Mouse (Mus musculus) WW6 (cell line): ENCODE measurements around the gene Disp3.

Experiments
- DNase-seq: peaks from one replicate; pipeline ENCODE4 v3.0.0-alpha.2; 2013; ENCODE audit warnings: low read depth, low spot score

Gene Disp3

DNA sequence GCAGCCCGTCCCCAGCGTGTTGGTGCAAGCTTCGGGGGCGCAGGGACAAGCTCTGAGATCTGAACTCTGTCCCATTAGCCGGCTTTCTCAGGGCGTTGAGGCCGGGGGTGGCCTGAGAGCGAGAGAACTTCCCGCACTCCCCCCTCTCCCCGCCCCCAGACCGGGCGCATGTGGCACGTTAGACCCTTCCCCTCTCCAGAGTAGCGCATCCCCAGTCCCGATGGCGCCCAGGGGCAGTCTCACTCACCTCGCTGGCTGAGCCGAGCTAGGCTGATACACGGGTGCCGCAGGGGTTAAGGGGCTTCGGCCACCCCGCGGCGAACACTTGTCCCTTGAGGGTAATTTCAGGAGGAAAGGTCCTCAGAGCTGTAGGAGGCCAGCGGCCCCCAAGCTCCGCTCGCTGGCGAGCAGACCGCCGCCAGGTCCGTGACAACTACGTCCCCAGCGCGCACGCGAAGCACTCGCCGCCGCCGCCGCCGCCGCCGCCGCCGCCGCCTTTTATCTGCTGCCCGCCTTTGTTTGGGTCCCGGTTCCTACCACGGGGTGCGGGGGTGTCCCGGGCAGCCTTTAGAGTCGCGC is at the start of gene Disp3:
TSS of gene Disp3 (minus strand) at position 490 of the 579 bp plus-strand sequence.
- peak; percentile 20 for DNase-seq

DNA sequence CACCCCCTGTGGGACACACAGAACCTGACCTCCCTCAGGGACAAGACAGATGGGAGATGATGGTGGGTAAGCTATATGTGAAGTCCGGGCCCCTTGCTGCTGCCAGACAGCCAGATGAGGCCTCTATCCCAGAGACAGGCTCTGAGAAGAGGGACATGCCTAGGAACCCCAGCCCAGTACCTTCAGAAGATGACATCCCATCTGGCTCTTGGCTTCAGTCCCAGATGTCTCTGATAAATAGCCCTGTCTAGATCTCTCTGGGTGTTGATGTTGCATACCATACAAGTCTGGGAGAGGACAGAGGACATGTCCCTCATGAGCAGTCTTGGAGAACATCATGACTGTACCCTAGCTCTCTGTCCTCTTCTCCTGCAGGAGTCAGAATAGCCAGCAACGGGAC is 42.5 kb upstream of the Disp3 start:
- no peak for DNase-seq

DNA sequence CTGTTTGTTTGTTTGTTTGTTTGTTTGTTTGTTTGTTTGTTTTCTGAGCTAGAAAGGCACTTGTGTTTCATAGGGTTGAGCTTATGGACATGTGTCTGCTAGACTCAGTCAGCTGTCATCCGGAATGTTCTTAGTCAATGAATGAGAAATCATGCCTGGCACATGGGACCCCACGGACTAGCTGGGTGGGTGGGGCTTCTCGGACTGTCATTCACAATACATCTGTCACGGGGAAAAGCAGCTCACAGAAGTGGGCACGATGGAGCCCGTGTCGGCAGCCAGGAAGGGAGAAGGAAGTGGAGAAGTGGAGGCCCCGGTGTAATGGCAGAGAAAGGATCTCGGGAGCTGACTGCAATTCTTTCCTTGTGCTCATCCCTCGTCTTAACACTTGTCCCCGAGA is 41.7 kb upstream of the Disp3 start:
- DNase-seq, result no peak

DNA sequence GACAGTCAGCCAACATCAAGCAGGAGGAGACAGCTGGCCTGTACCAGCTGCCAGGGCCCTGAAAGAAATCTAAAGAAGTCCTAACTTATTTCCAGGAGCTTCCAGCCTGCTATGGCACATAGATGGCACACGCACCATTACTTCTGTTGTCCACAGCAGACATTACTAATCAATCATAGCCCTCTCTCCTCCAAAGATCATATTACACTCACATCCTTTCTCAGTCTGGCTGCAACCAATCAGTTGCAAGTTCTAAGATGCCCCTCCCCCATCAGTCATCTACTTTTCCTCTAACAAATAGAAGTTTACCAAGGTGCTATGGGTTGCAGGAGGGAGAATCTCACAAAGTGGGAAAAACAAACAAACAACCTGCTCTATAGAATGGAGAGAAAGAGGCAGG is 40.5 kb upstream of the Disp3 start:
- no peak for DNase-seq

DNA sequence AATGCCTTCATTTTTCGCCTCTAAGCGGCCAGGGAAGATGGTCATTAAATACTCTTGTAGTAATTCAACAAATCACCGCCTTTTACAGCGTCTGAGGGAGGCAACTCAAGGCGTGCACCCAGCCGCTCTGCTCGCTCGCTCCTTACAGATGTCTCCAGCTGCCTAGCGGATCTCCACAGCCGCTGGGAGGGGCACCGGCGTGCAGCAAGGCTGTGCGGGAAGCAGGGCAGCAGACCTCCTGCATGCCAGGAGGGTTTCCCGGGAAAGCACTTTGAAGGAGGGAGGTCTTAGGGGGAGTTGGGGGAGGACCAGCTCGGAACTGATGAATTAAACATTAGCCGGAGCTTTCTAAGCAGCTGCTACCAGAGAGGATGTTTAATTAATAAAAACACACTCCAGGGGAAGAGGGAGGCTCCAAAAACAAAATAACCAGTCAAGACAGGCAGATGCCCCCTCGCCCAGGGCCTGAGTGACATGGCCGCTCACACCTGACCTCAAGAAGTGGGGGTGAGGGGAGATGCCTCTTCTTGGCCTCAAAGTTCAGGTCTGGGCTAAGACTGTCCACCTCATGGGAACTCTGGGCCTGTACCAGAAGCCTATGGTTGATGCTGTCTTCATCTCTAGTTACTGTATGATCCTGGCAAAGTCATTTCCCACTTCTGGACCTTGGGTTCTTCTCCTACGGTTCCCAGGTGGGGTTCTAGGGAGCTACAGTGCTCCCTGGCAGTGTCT is 39.7 kb upstream of the Disp3 start:
- no peak for DNase-seq

DNA sequence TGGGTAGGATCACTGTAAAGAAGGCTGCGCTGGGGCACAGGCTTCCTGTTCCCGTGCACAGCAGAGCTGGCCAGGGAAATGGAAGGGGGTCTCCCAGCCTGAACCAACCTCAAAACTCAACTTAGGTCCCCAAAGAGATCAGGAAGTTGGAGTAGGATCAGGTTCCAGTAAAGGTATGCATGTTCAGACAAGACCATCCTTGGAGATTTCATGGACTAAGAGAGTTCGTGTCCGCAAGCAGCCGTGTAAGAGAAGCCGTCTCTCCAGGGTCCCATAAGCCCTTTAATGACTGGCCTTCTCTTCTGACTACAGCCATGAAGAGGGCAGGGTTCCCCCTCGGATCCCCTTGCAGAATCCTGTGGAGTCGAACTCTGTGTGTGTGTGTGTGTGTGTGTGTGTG is 39.0 kb upstream of the Disp3 start:
- DNase-seq, result no peak

DNA sequence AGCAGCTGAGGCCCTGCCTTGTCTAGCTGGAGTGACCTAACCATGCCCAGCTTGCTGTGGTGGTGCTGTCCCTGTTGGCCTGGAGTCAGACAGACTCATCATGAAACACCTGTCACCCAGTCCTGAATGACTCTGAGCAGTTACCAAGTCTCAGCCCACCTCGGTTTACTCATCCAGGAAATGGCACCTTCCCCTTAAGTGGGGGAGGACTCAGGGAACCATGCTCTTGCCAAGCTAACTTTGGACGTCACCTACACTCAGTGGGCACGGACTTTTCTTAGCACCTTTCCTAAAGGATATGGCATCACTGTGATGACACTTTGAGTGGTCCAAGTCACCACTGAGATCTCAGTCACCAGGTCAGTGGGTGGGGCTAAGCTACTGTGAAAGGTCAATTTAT is 38.2 kb upstream of the Disp3 start:
- no peak for DNase-seq

DNA sequence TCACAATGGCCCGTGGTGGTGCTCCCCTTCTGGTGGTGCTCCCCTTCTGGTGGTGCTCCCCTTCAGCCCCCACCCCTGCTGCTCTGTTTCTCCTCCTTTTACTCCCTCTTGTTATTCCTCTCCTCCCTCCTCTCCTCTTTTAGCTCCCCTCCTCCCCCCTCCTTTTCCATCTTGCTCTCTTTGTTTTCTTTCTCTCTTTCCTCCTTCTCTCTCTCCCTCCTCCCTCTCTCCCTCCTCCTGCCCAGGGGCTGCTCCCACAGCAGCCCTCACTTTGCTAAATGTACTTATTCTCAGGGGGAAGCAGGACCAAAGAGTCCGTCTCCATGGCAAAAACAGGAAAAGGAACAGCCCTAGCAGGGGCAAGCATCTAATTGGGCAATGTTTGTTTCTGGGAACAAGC is 37.3 kb upstream of the Disp3 start:
- DNase-seq, result no peak

DNA sequence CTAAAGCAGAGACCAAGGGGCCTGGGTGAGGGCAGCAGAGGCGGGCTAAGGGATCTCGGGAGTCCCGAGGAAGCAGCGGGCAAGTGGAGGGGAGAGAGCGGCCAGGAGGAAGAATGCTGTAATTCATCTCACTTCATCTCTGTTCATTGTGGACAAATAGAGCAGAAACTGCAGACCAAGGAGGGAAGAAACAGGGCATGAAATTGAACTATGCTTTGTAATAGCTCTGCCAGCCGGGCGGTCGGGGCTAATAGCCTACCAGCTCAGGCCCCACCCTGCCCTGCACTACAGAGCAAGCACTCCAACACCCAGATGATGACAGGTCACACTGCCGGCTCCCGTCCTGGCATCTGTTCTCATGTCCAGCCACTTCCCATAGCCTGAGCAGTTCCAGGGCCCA is 34.4 kb upstream of the Disp3 start:
- no peak for DNase-seq

DNA sequence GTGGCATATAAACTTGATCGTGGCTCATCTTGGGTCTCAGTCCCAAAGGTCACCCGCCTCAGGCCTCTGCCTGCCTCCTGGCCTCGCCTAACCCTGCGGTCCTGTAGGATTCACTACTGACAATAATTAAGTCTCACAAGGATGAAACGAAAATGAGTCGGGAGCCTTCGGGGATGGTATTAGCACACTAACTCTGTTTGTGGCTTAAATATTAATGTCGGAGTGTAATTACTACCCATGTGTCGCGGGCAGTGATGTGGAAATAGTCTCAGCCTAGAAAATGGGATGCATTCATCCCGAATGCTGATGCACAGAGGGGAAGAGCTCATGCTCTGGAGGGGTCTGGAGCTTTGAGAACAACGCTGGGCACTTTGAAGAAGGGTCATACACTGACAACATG is 31.6 kb upstream of the Disp3 start:
- no peak for DNase-seq

DNA sequence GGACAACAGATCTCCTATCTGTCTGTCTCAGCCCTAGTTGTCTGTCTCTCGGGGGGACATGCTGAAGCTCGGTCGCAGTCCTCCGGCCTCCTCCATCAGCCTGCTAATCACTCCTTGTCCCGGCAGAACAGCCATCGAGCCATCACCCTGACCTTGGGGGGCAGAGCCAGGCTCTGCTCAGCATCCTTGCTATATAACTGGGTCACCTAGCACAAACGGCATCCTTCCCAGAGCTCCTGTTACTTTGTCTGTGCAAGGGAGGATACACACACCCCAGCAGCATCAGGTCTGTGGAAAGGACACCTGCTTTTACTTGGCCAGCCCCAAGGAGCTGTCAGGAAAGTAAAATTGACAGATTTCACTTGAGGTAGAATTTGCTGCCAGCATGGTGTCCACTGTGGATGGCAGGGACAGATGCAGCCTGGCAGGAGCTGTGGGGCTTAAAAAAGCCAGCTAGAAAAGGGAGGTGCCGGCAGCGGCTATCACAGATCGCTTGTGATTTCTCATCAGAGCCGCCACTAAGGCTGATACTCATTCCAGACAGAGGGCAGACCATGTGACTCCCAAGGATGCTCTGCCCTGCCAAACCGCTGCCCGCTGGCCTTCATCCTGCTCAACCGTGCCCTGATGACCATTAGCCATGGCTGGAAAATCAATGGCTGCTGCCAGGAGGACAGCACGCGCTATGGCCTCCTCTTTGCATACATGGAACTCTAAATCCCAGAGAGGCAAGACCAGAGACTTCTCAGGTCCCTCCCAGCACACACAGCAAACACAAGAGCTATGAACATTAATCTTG is 27.8 kb upstream of the Disp3 start:
- no peak for DNase-seq

DNA sequence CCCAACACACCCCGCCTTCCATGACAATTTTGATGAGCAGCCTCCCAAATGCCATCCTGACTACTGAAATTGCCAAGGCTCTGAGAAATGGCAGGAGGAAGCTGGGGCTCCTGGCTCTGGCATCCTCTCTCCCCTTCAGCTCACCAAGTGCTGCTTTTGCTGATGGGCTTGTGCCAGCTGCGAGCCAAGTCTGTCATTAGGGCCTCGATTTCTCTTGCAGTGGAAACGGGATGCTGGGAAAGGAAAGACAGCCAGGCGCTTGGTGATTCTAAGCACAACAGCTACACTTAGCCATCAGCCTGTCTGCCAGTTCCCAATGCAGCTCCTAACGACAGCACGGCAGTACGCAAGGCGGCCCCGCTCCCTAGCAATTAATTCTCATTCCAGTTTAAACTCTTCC is 26.6 kb upstream of the Disp3 start:
- DNase-seq, result no peak

DNA sequence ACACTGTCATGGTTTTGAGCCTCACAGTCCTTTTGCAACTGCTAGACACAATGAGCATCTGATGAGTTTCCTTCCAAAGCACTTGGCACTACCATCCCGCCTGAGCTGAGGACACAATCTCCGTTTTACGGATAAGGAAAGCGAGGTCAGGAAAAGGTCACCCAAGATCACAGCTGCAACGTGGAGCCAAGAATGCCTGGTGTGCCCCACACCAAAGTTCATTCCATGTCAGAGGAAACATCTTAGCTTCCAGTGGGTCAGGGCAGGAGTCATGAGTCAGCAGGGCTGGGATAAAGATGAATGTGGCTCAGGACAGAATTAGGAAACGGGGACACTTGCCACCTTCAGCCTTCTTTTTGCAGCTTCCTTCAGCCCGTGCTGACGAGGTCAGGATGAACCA is 25.8 kb upstream of the Disp3 start:
- no peak for DNase-seq

DNA sequence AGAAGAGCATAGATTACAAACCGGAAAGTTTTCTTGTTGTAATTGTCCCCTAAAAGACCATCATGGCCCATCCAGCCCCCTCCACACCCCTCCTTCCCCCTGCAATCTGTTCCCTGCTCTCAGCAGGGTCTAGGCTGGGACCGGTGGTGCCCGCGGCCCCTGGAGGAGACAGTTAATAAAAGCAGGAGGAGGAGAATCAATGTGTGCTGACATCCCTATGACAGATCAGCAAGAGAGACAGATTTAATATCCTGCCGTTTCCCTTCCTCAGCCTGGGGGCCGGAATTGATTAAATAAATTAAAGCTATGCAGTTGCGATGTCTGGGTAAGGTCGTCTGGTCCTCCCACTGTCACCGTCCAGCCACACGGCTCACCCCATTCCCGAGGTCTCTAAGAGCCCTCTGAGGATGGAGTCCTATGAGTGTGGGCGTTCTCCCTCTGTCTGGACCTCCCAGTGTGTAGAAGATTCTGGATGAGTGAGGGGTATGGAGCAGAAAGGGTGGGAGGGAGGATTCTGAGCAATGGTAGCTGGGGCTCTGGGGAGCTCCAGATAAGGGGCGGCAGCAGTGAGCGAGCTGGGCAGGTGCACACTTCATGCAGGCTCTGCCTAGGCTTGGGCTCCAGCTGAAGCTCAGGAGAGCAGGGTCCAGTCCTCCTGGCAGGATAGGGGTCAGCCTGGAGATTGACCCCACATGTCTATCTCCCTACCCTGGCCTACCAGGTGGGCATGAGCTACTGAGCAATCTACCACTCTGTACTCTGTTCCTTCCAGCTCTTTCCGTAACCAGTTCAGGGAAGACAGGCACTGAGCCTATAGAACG is 24.7 kb upstream of the Disp3 start:
- no peak for DNase-seq

DNA sequence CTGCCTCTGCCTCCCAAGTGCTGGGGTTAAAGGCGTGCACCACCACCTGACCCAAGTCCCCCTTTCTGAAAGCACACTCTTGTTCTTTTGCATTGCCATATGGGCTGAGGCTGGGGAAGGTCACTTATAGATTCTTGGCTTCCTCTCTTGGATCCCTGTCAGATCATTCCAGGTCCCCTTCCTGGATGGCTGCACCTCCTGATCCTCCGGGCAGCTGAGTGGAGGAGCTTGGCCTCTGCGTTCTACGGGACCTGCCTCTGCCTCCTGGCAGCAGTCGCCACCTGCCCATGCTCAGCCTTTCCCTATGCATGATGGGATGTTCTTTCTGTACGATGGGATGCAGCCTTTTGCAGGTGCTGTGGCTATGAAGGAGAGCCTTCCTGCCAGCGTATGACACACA is 23.1 kb upstream of the Disp3 start:
- DNase-seq, result no peak

DNA sequence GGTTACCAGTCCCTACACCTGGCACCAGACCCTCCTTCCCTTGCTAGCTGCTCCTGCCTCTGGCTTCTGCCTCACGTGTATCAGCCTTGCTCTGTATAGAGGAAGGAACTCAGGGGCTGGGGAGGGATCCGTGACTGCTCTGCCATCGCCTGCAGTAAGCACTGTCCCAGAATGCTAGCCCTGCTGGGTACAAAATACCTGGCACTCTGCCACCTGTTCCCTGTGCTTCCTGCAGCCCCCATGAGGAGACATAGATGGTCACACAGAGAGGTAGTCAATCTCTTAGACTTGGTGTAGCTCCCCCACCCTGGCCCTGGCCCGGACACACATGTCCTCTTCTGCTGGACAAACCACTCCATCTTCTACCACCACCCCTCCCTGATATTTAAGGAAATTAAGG is 22.4 kb upstream of the Disp3 start:
- DNase-seq, result no peak

DNA sequence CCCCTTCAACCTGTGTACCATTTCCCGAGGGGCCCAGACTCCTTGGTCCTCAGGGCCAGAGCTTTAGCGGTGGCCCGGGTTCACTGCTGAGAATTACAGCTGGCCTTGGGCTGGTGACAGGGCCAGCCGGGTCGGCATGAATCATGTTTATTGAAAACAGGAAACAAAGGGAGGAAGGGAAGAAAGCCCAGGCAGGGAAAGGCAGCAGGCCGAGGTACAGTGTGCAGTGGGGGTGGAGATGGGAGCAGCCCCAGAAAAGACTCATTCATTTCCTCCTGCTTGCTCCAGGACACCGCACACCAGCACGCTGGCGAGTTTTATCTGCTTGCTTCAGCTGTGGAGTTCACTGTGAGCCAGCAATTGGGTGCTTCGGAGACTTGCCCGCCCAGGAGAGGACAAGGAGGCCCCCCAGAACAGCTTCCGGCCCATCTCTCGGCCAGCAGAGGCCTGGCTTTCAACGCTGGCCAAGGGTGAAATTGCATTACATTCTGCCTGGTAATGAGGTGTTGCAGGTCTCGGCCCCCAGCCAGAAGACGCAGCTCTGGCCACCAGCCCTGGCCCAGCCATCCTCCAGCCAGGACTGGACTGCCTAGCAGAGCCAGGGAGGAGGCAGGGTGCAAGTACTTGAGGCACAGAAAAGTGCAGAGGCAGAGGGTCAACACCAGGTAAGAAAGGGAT is 18.8 kb upstream of the Disp3 start:
- DNase-seq, result no peak

DNA sequence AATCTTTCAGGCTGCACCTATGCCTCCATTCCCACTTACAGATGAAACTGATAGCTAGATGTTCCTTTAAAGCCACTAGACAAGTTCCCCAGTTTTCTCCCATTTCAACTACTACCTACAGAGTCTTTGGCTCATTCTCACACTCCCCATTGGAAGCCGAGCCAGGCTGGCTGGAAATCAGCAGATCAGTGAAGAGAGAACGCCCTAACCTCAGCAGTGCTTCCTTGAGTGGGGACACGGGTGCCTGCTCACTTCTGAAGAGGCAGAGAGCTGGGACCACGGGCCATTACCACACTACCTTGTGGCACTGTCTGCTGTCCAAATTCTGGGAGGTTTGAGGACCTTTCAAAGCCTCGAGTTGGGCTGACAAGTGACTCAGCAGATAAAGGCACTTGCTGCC is 11.0 kb upstream of the Disp3 start:
- no peak for DNase-seq

DNA sequence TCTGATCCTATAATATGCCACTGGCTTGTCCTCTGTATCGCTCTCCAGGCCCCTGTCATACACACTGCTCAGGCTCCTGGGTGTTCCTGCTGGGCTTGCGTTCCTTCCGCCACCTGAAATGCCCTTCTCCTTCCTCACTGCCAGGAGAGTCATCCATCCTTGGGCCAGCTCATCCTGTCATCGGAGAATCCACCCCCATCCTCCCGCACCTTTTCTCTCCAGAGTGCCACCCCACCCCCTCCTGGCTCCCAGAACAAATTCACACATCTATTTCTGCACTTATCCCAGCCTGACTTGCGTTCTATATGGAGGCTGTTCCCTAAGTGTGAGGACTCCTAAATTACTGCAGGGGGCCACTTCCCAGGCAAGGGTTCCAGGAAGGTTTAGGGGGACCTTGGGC is 9.9 kb upstream of the Disp3 start:
- no peak for DNase-seq

DNA sequence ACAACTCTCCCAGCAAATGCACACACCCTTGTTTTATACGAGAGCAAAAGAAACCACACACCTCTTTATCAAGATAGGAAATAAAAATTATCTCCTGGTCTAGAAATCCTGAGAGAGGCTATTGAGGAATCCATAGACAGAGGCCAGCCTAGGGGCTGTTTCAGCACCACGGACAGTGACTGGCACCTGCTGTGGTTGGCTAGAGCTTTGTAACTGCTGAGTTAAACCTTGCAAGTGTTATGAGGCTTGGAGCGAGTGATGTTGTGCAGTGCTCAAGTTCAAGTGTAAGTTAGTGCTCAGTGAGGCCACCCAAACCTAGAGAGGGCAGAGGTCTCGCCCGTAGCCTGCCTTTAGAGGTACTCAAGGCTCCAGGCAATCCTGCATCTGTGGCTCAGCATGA is 5.6 kb upstream of the Disp3 start:
- DNase-seq, result peak; percentile 31

DNA sequence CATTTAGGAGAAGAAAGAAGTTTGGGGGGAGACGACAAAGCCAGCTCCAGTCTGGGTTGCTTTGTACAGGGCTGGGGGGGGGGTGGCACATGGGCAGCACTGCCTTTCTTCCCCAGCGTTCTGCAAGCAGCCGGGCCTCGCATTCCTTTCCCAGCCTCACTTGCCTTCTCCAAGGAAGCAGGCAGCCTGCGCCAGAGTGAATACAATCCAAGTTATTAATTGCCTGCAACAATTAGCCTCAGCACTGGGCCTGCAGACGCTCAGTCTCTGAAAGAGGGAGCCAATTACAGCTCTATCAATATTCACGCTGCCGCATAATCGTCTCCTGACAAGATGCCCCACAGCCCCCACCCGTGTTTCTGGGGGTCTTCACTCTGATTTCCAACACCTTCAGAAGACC is 4.1 kb upstream of the Disp3 start:
- DNase-seq, result no peak

DNA sequence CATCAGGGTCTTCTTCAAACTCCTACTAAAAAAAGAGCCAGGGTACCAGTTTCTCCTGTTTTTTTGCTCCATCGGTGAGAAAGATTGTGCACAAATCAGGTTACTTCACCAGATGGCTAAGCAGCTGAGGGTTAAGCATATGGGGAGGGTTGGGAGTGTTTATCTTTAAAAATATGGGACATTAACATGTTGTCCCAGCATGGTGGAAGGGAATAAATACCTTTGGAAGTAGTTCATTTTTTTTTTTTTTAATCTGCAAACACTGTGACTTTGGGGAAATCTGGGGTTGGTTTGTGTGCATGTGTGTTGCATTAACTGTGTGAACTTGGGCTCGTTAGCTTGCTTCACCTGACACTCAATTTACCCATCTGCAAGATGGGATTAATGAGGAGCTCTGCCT is 3.3 kb upstream of the Disp3 start:
- no peak for DNase-seq
